ENCODE assay signal across 16 mouse cellular contexts in the genomic region with DNA sequence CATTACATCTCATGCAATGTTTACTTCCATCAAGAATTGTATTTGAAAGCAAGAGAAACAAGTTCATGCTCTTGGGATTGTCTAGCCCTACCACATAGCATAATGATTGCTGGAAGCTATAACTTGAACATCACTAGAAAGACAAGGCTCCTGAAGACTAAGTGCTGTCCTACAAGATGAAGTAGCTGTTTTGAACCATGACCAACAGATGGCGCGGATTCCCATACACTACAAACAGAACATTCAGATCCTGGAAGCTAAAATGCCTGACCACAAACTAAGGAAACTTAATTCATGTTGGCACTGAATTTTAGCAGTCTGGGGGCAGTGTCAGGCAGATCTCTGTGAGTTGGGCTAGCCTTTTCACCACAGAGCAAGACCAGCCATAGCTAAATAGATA. TPM values are rescaled to one million over a fixed set of nuclear protein-coding genes. Genes with fewer than 3 reads are reported as not detected.
DNase-seq lines count a peak whose midpoint lies in the region; ATAC-seq and TF ChIP-seq lines count a peak whose summit lies in the region.
"Had no signal": no experiment of that assay in that cellular context is flagged by ENCODE, and none has a peak within 500 bp of the region (broad histone marks: within the 10 kb centered on the region; RNA-seq: fewer than 3 reads in every experiment).

No protein-coding gene starts in this region.

- no peak overlapping the region for H3K4me2 ChIP-seq in embryonic facial prominence, embryonic 14.5 days (ENCODE audit: low read depth, low read length)
- H3K4me2 ChIP-seq: heart, embryonic 11.5 days; hindbrain, embryonic 13.5 days had no signal

- H3K4me3 ChIP-seq in embryonic facial prominence, embryonic 14.5 days (ENCODE audit: low read depth, low read length) = no peak overlapping the region
- H3K4me3 ChIP-seq in embryonic facial prominence, embryonic 10.5 days = no peak overlapping the region
- H3K4me3 ChIP-seq in left cerebral cortex, adult 2 months = no peak overlapping the region
- H3K4me3 ChIP-seq: hindbrain, embryonic 13.5 days; midbrain, embryonic 10.5 days had no signal

- H3K9me3 ChIP-seq in embryonic facial prominence, embryonic 14.5 days (ENCODE audit: control insufficient read depth, low read length) = no peaks in the 10 kb centered on the region
- no peaks in the 10 kb centered on the region for H3K9me3 ChIP-seq in embryonic facial prominence, embryonic 10.5 days
- H3K9me3 ChIP-seq: hindbrain, embryonic 13.5 days; midbrain, embryonic 10.5 days had no signal

- TF ChIP-seq CTCF in left cerebral cortex, adult 2 months (IDR thresholded peaks at IDR 0.05) = peak; percentile 42

- no peaks in the 10 kb centered on the region for H3K4me1 ChIP-seq in embryonic facial prominence, embryonic 14.5 days (ENCODE audit: control insufficient read depth, insufficient read depth, low read length)
- no peaks in the 10 kb centered on the region for H3K4me1 ChIP-seq in embryonic facial prominence, embryonic 10.5 days
- H3K4me1 ChIP-seq: hindbrain, embryonic 13.5 days; midbrain, embryonic 10.5 days had no signal

- H3K36me3 ChIP-seq in embryonic facial prominence, embryonic 14.5 days (ENCODE audit: control insufficient read depth, insufficient read depth, low read length) = no peaks in the 10 kb centered on the region
- H3K36me3 ChIP-seq in embryonic facial prominence, embryonic 10.5 days (replicated peaks) = no peaks in the 10 kb centered on the region
- H3K36me3 ChIP-seq: hindbrain, embryonic 13.5 days; midbrain, embryonic 10.5 days had no signal

- H3K27me3 ChIP-seq in embryonic facial prominence, embryonic 14.5 days (replicated peaks; ENCODE audit: control insufficient read depth, insufficient read depth, low read length) = no peaks in the 10 kb centered on the region
- H3K27me3 ChIP-seq in embryonic facial prominence, embryonic 10.5 days (replicated peaks; ENCODE audit: low read depth, poor library complexity, severe bottlenecking) = no peaks in the 10 kb centered on the region
- H3K27me3 ChIP-seq: hindbrain, embryonic 13.5 days had no signal

- peak; percentile 9 for DNase-seq in embryonic facial prominence, embryonic 14.5 days (ENCODE audit: low spot score)
- no peak for DNase-seq in embryonic facial prominence, embryonic 10.5 days (ENCODE audit: low spot score)
- DNase-seq in left cerebral cortex, adult 2 months (ENCODE audit: extremely low spot score in 1 of 2, low spot score in 2 of 2) = no peak
- DNase-seq in left cerebral cortex, postnatal 4 days = no peak
- DNase-seq in A20 (ENCODE audit: low read depth, low spot score) = peak; percentile 34
- DNase-seq in T-cell, adult 2 months (ENCODE audit: low spot score) = peak; percentile 9
- no peak for DNase-seq in ovary, postnatal 14 days (ENCODE audit: low spot score)
- DNase-seq in kidney, adult 8-10 months = no peak
- DNase-seq: spleen, adult 18-20 months had no signal

- no peak for ATAC-seq in embryonic facial prominence, embryonic 14.5 days (ENCODE audit: low read depth)

- intact Hi-C loops in left cerebral cortex, adult 2 months (cut with DNase I) = no loop called here
- intact Hi-C loops in left cerebral cortex, postnatal 4 days (cut with DNase I) = no loop called here

- H3K27ac ChIP-seq in embryonic facial prominence, embryonic 14.5 days (replicated peaks; ENCODE audit: low read depth, low read length) = no peak overlapping the region
- H3K27ac ChIP-seq in embryonic facial prominence, embryonic 10.5 days (replicated peaks) = no peak overlapping the region
- H3K27ac ChIP-seq in left cerebral cortex, adult 2 months = no peak overlapping the region
- H3K27ac ChIP-seq: hindbrain, embryonic 13.5 days; liver, embryonic 14.5 days; midbrain, embryonic 10.5 days had no signal

- 60% methylated on average over 2 of the region's 2 CpGs for whole genome bisulfite sequencing in embryonic facial prominence, embryonic 14.5 days
- WGBS in embryonic facial prominence, embryonic 10.5 days = 54% methylated on average over 2 of the region's 2 CpGs

- no peak overlapping the region for H3K9ac ChIP-seq in embryonic facial prominence, embryonic 14.5 days (ENCODE audit: low read depth, low read length)
- H3K9ac ChIP-seq: hindbrain, embryonic 13.5 days; liver, embryonic 14.5 days had no signal

RNA-seq across cellular contexts. Expression of gene 4930563M21Rik, which starts 14.4 kb away (rescaled TPM):
- not detected in 2 replicates for polyA plus RNA-seq in embryonic facial prominence, embryonic 14.5 days (2014; fragmentation: Nextera tagmentation; extraction: Ambion mirVana)
- 0.20 TPM in 1 of 2 replicates, not detected in the other for polyA plus RNA-seq in embryonic facial prominence, embryonic 10.5 days (2016; fragmentation: Nextera tagmentation; extraction: Ambion mirVana)
- not detected for total RNA-seq in left cerebral cortex, adult 2 months (2021)
- not detected for total RNA-seq in left cerebral cortex, postnatal 4 days (2021)
- total RNA-seq: gastrocnemius, adult 8-10 months; left cerebral cortex, postnatal 25 days had no signal
- polyA plus RNA-seq: C2C12; heart, embryonic 11.5 days; hindbrain, embryonic 13.5 days; liver, embryonic 14.5 days; midbrain, embryonic 10.5 days had no signal

RNA-seq across cellular contexts. Expression of gene Rcn2, which starts 16.9 kb away (rescaled TPM):
- 250 and 274 TPM in 2 replicates for polyA plus RNA-seq in embryonic facial prominence, embryonic 14.5 days (2014; fragmentation: Nextera tagmentation; extraction: Ambion mirVana)
- polyA plus RNA-seq in embryonic facial prominence, embryonic 10.5 days (2016; fragmentation: Nextera tagmentation; extraction: Ambion mirVana) = 275 and 285 TPM in 2 replicates
- total RNA-seq in left cerebral cortex, adult 2 months (2021) = 100 to 1,000 TPM in 1 of 2 experiments, 10 to 100 TPM in 1; 98.6 to 101 TPM
- 100 to 1,000 TPM in 1 of 2 experiments, 10 to 100 TPM in 1; 94.0 to 102 TPM for total RNA-seq in left cerebral cortex, postnatal 4 days (2021)

Comparison
In these comparisons a context has a peak if more than half of its experiments do, and no peak if none do; other contexts are left out.
1. DNase-seq: peak in embryonic facial prominence, embryonic 14.5 days (single experiment), A20 (single experiment) and T-cell, adult 2 months (single experiment); none in embryonic facial prominence, embryonic 10.5 days (single experiment), left cerebral cortex, adult 2 months (0 of 2), left cerebral cortex, postnatal 4 days (single experiment), ovary, postnatal 14 days (single experiment) and kidney, adult 8-10 months (0 of 2).